Mouse (Mus musculus) olfactory bulb, adult 2 months (tissue): ENCODE measurements around the gene Mansc1. TPM values are rescaled to one million over a fixed set of nuclear protein-coding genes. Genes with fewer than 3 reads are reported as not detected.
A peak's percentile ranks its signal among the peaks of the same experiment; 100 is the strongest.

ENCODE experiments used
- H3K27ac ChIP-seq: fragments of 200-500 bp; 2 replicates; pipeline ENCODE4 v1.5.1; 2012; ENCODE audit warnings: low read depth, low read length; ENCODE audit not compliant: insufficient read depth
- H3K4me1 ChIP-seq: fragments of 200-500 bp; 2 replicates; pipeline ENCODE4 v1.6.1; 2012; ENCODE audit warnings: low read length; ENCODE audit not compliant: control insufficient read depth, insufficient read depth
- H3K4me3 ChIP-seq: fragments of 200-500 bp; 2 replicates; pipeline ENCODE4 v1.5.1; 2012; ENCODE audit warnings: mild to moderate bottlenecking, low read depth, low read length, moderate library complexity; ENCODE audit not compliant: insufficient read depth
- CTCF ChIP-seq: fragments of 200-500 bp; IDR thresholded peaks from 2 replicates; pipeline ENCODE4 v1.5.1; 2012; ENCODE audit warnings: low read depth, mild to moderate bottlenecking, low read length, moderate library complexity; ENCODE audit not compliant: insufficient read depth
- POLR2A ChIP-seq: fragments of 200-500 bp; IDR thresholded peaks from 2 replicates; pipeline ENCODE4 v1.6.1; 2012; ENCODE audit warnings: mild to moderate bottlenecking, low read depth, low read length, moderate library complexity; ENCODE audit not compliant: insufficient read depth
- WGBS: fragments of 180-500 bp; shearing (Covaris S2); methylation state at CpG from one replicate; pipeline ENCODE4 v1.1.7; 2018; 5-methylcytosine and 5-hydroxymethylcytosine counted together
- polyA plus RNA-seq: library from polyadenylated mRNA; stranded (reverse); fragments of >200 nt; gene quantifications from 2 replicates; pipeline ENCODE4 v1.2.4, GENCODE M21; 2012; ENCODE audit warnings: low replicate concordance; ENCODE audit not compliant: missing spikeins, insufficient read depth, insufficient read length

The Mansc1 gene
- polyA plus RNA-seq, 1 experiment: not detected

GRCm38 (mm10) chr6:134640485-134641475, 8.5 kb upstream of the Mansc1 start:
- 2% methylated on average over 65 of the region's 65 CpGs for WGBS
- no peak for TF ChIP-seq CTCF
- TF ChIP-seq POLR2A: peak; percentile 57
- Histone ChIP-seq H3K27ac (peak overlapping the region; percentile 81), H3K4me1 (no peaks in the 10 kb centered on the region; the same call in 1 of the 2 replicates), H3K4me3 (peak overlapping the region; percentile 92)

GRCm38 (mm10) chr6:134639900-134640299, 7.6 kb upstream of the Mansc1 start:
- Histone ChIP-seq H3K4me3 (no peak overlapping the region), H3K4me1 (no peaks in the 10 kb centered on the region; the same call in 1 of the 2 replicates), H3K27ac (no peak overlapping the region)
- no peak for TF ChIP-seq POLR2A
- no peak for TF ChIP-seq CTCF
- WGBS: 93% methylated on average over 1 of the region's 1 CpGs

DNA sequence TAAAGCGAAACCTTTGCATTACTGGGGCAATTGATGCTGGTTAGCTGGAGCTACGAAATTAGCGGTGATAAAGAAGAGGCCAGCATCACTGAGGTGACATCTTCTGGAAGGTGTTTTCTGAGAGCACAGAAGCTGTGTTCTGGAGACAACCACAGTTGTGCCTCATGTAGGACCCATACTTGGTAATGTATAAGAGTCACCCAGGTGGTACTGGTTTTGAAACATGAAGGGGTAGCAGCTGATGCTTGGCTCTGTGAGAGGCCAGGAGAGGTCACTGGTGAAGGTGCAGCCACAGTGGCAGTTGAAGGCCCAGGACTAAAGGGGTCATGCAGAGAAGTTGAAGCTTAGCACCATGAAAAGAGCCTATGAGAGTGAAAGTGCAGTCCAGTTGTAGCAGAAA, 6.9 kb upstream of the Mansc1 start, which contains the start of gene Borcs5:
TSS of gene Borcs5 (plus strand) at position 301 of the 400 bp plus-strand sequence.
- TF ChIP-seq CTCF: no peak
- TF ChIP-seq POLR2A: no peak
- H3K4me3 ChIP-seq: no peak within 1 kb of the TSS
- no peak within 1 kb of the TSS for H3K27ac ChIP-seq
- 97% methylated on average over 3 of the region's 3 CpGs for WGBS
- no peaks in the 10 kb centered on the region; the same call in 1 of the 2 replicates for H3K4me1 ChIP-seq

DNA sequence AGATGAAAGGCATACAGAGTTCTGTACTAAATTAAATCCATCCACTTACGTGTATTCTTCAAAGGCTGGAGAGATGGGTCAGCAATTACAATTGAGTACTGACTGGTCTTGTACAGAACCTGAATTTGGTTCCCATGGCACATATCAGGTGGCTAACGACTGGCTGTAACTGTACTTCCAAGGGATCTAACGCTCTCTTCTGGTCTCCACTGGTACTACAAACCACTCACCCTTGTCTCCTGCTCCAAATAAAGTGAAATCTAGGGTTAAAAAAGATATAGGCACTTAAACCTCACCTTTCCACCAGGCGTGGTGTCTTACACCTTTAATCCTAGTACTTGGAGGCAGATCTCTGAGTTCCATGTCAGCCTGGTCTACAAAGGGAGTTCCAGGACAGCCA, 4.2 kb upstream of the Mansc1 start:
- TF ChIP-seq POLR2A (no peak), CTCF (no peak)
- Histone ChIP-seq H3K4me1 (peaks cover 6% of the 10 kb centered on the region; the same call in 1 of the 2 replicates), H3K4me3 (no peak overlapping the region), H3K27ac (no peak overlapping the region)
- 73% methylated on average over 4 of the region's 4 CpGs for WGBS

DNA sequence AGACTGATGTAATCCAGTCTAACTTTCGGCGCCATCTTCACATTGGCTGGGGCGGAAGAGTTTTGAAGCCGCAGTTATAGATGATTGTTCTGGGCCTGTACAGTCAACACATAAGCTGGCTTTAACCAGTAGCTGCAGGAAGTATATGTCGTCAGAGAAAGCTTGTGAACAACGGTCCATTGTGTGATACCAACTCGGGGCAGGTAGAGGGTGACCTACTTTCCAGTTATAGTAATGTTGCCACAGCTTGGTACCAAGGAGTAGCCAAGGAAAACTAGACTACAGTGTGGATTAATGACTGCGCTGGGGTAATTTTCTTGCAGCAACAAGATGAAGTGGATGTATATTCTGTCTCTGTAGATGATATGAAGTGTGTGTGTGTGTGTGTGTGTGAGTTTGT, 1.3 kb upstream of the Mansc1 start:
- Histone ChIP-seq H3K4me1 (peaks cover 6% of the 10 kb centered on the region; the same call in 1 of the 2 replicates), H3K4me3 (no peak overlapping the region), H3K27ac (no peak overlapping the region)
- WGBS: 86% methylated on average over 8 of the region's 8 CpGs
- TF ChIP-seq CTCF (no peak), POLR2A (no peak)

- no peak for TF ChIP-seq CTCF
- TF ChIP-seq POLR2A: no peak
- Histone ChIP-seq H3K27ac (no peak overlapping the region), H3K4me1 (peaks cover 6% of the 10 kb centered on the region; the same call in 1 of the 2 replicates), H3K4me3 (peak overlapping the region; percentile 62)
- 42% methylated on average over 5 of the region's 5 CpGs for WGBS
Observed at GRCm38 (mm10) chr6:134632756-134633155, 468 bp upstream of the Mansc1 start.

GRCm38 (mm10) chr6:134630447-134630846, 1.8 kb downstream of the Mansc1 start:
- no peak overlapping the region for H3K4me3 ChIP-seq
- no peak for TF ChIP-seq POLR2A
- TF ChIP-seq CTCF: no peak
- WGBS: 87% methylated on average over 9 of the region's 9 CpGs
- peaks cover 6% of the 10 kb centered on the region; the same call in 1 of the 2 replicates for H3K4me1 ChIP-seq
- H3K27ac ChIP-seq: no peak overlapping the region

DNA sequence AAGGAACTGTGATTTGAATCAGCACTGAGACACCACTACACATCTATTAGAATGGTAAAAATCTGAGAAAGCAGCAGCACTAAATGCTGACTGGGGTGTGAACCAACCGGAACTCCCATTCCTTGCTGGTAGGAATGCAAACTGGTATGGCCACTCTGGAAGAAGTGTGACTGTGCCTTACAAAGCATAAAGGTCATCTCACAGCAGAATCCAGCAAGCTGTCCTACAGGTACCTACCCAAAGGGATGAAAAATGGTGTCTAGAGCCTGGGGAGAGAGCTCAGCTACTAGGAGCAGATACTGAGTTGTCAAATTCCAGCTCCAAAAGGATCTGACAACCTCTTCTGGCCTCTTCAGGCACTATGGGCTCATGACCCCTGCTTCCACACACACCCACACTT, 5.7 kb downstream of the Mansc1 start:
- H3K4me1 ChIP-seq: peaks cover 2% of the 10 kb centered on the region
- no peak for TF ChIP-seq POLR2A
- no peak for TF ChIP-seq CTCF
- 98% methylated on average over 1 of the region's 1 CpGs for WGBS
- no peak overlapping the region for H3K4me3 ChIP-seq
- no peak overlapping the region for H3K27ac ChIP-seq

- H3K4me3 ChIP-seq: no peak overlapping the region
- TF ChIP-seq CTCF (no peak), POLR2A (no peak)
- H3K4me1 ChIP-seq: peaks cover 4% of the 10 kb centered on the region
- no peak overlapping the region for H3K27ac ChIP-seq
- WGBS: 76% methylated on average over 12 of the region's 12 CpGs
Observed at GRCm38 (mm10) chr6:134625431-134625830, 6.9 kb downstream of the Mansc1 start.
